Mouse (Mus musculus): ENCODE results near the gene Myo1c.

- TF ChIP-seq POLR2A (IDR thresholded peaks at IDR 0.05; ENCODE audit: borderline replicate concordance, control insufficient read depth, low read depth, low read length) (peak; percentile 80; the same call in 1 of the 2 replicates), CTCF (IDR thresholded peaks at IDR 0.05; ENCODE audit: control insufficient read depth, insufficient read depth, low read length) (no peak)
Measured at GRCm38 (mm10) chr11:75678747-75679438, 28.6 kb downstream of the Myo1c start, which contains the start of gene Crk.

All from bone marrow, adult 2 months (tissue).